Mouse (Mus musculus) embryonic facial prominence, embryonic 11.5 days (tissue): ENCODE data around the gene Scamp4. TPM values are rescaled to one million over a fixed set of nuclear protein-coding genes. Genes with fewer than 3 reads are reported as not detected.
A peak's percentile ranks its signal among the peaks of the same experiment; 100 is the strongest.

Experiments
- ATAC-seq: fragments of 200-750 bp; cut with Nextera tagmentation; replicated peaks from 2 replicates; pipeline ENCODE4 v1.8.0; 2017; ENCODE audit warnings: low read depth; ENCODE audit not compliant: insufficient number of reproducible peaks, low FRiP score, low TSS enrichment
- DNase-seq: peaks from one replicate; pipeline ENCODE4 v3.0.0-alpha.2; 2015; ENCODE audit warnings: low spot score
- H3K27ac ChIP-seq: fragments of 300-500 bp; sonication (generic); replicated peaks from 2 replicates; pipeline ENCODE4 v1.5.1; 2014; ENCODE audit warnings: mild to moderate bottlenecking, low read depth, low read length, control low read depth
- H3K27me3 ChIP-seq: fragments of 300-500 bp; sonication (generic); 2 replicates; pipeline ENCODE4 v1.6.1; 2014; ENCODE audit warnings: mild to moderate bottlenecking, low read length, moderate library complexity, mixed read lengths; ENCODE audit not compliant: control insufficient read depth, insufficient read depth
- H3K36me3 ChIP-seq: fragments of 300-500 bp; sonication (generic); replicated peaks from 2 replicates; pipeline ENCODE4 v1.6.1; 2014; ENCODE audit warnings: low read depth, mild to moderate bottlenecking, low read length, moderate library complexity, mixed read lengths; ENCODE audit not compliant: control insufficient read depth, insufficient read depth
- H3K4me1 ChIP-seq: fragments of 300-500 bp; sonication (generic); 2 replicates; pipeline ENCODE4 v1.6.1; 2014; ENCODE audit warnings: low read length, mixed read lengths; ENCODE audit not compliant: control insufficient read depth, insufficient read depth
- H3K4me2 ChIP-seq: fragments of 300-500 bp; sonication (generic); 2 replicates; pipeline ENCODE4 v1.6.1; 2014; ENCODE audit warnings: low read depth, mild to moderate bottlenecking, control low read depth, low read length, moderate library complexity
- H3K4me3 ChIP-seq: fragments of 300-500 bp; sonication (generic); 2 replicates; pipeline ENCODE4 v1.5.1; 2014; ENCODE audit warnings: low read depth, low read length, control low read depth
- H3K9ac ChIP-seq: fragments of 300-500 bp; sonication (generic); replicated peaks from 2 replicates; pipeline ENCODE4 v1.6.1; 2014; ENCODE audit warnings: mild to moderate bottlenecking, control low read depth, low read length
- H3K9me3 ChIP-seq: fragments of 300-500 bp; sonication (generic); replicated peaks from 2 replicates; pipeline ENCODE4 v1.6.1; 2016; ENCODE audit warnings: mild to moderate bottlenecking, low read length, inconsistent platforms, mixed read lengths; ENCODE audit not compliant: control insufficient read depth
- WGBS: fragments of 180-500 bp; shearing (Covaris S2); extraction: QIAGEN DNeasy Blood & Tissue Kit; methylation state at CpG from one replicate; pipeline ENCODE4 v1.1.7; 2014; 5-methylcytosine and 5-hydroxymethylcytosine counted together
- polyA plus RNA-seq: library from polyadenylated mRNA; unstranded; fragments of >200 nt; fragmentation: Nextera tagmentation; extraction: Ambion mirVana; gene quantifications from 2 replicates; pipeline ENCODE4 v1.2.1, GENCODE M21; 2014

Scamp4 gene
- polyA plus RNA-seq, 1 experiment from 2014 or later: 62.4 TPM

GRCm38 (mm10) chr10:80566375-80567092 is 36.1 kb upstream of the Scamp4 start:
- no peaks in the 10 kb centered on the region for H3K36me3 ChIP-seq
- no peaks in the 10 kb centered on the region for H3K9me3 ChIP-seq
- H3K27me3 ChIP-seq: no peaks in the 10 kb centered on the region
- H3K4me2 ChIP-seq: no peak overlapping the region
- DNase-seq (peak; percentile 85), ATAC-seq (peak; percentile 30; the same call in 1 of the 2 replicates)
- H3K4me3 ChIP-seq: no peak overlapping the region
- H3K9ac ChIP-seq: no peak overlapping the region
- H3K27ac ChIP-seq: no peak overlapping the region
- 22% methylated on average over 17 of the region's 17 CpGs for WGBS
- peaks cover 6% of the 10 kb centered on the region for H3K4me1 ChIP-seq

GRCm38 (mm10) chr10:80568876-80569275 is 33.8 kb upstream of the Scamp4 start:
- Histone ChIP-seq H3K4me1 (peaks cover 6% of the 10 kb centered on the region), H3K9ac (no peak overlapping the region), H3K4me3 (no peak overlapping the region), H3K27ac (no peak overlapping the region), H3K4me2 (no peak overlapping the region), H3K9me3 (no peaks in the 10 kb centered on the region), H3K27me3 (no peaks in the 10 kb centered on the region), H3K36me3 (no peaks in the 10 kb centered on the region)
- DNase-seq: no peak
- no peak for ATAC-seq
- 93% methylated on average over 27 of the region's 29 CpGs for WGBS

- Histone ChIP-seq H3K4me1 (peaks cover 6% of the 10 kb centered on the region), H3K27ac (no peak overlapping the region), H3K4me3 (no peak overlapping the region), H3K9me3 (no peaks in the 10 kb centered on the region), H3K9ac (no peak overlapping the region), H3K36me3 (no peaks in the 10 kb centered on the region), H3K27me3 (no peaks in the 10 kb centered on the region), H3K4me2 (no peak overlapping the region; the same call in 1 of the 2 replicates)
- DNase-seq: peak; percentile 50
- no peak for ATAC-seq
- 36% methylated on average over 10 of the region's 10 CpGs for WGBS
Observed at GRCm38 (mm10) chr10:80569664-80570066, 33.0 kb upstream of the Scamp4 start.

- ATAC-seq (no peak), DNase-seq (no peak)
- Histone ChIP-seq H3K9me3 (no peaks in the 10 kb centered on the region), H3K9ac (peak overlapping the region; percentile 54; the same call in 1 of the 2 replicates), H3K36me3 (no peaks in the 10 kb centered on the region), H3K4me2 (no peak overlapping the region; the same call in 1 of the 2 replicates), H3K4me1 (peaks cover 6% of the 10 kb centered on the region), H3K27me3 (no peaks in the 10 kb centered on the region), H3K4me3 (0 out of 2 replicates have a peak overlapping the region, but pooled peaks have one; percentile 6), H3K27ac (no peak overlapping the region)
- 83% methylated on average over 10 of the region's 10 CpGs for WGBS
Observed at GRCm38 (mm10) chr10:80570419-80570818, 32.3 kb upstream of the Scamp4 start.

GRCm38 (mm10) chr10:80570871-80571836 is 31.5 kb upstream of the Scamp4 start:
- ATAC-seq (peak; percentile 45), DNase-seq (peak; percentile 48)
- H3K9me3 ChIP-seq: no peaks in the 10 kb centered on the region
- H3K4me3 ChIP-seq: peak overlapping the region; percentile 6; the same call in 1 of the 2 replicates
- peak overlapping the region; percentile 54 for H3K9ac ChIP-seq
- H3K4me2 ChIP-seq: peak overlapping the region; percentile 36
- 0 out of 2 replicates have a peak overlapping the region, but pooled peaks have one; percentile 28 for H3K27ac ChIP-seq
- H3K36me3 ChIP-seq: no peaks in the 10 kb centered on the region
- peaks cover 6% of the 10 kb centered on the region for H3K4me1 ChIP-seq
- 21% methylated on average over 30 of the region's 30 CpGs for WGBS
- no peaks in the 10 kb centered on the region for H3K27me3 ChIP-seq

- H3K27ac ChIP-seq: no peak overlapping the region
- H3K9me3 ChIP-seq: no peaks in the 10 kb centered on the region
- peaks cover 6% of the 10 kb centered on the region for H3K4me1 ChIP-seq
- H3K4me2 ChIP-seq: no peak overlapping the region
- ATAC-seq (no peak), DNase-seq (no peak)
- H3K9ac ChIP-seq: no peak overlapping the region
- no peak overlapping the region for H3K4me3 ChIP-seq
- H3K27me3 ChIP-seq: no peaks in the 10 kb centered on the region
- no peaks in the 10 kb centered on the region for H3K36me3 ChIP-seq
- 83% methylated on average over 2 of the region's 2 CpGs for WGBS
Observed at GRCm38 (mm10) chr10:80572477-80572876, 30.2 kb upstream of the Scamp4 start.

- 64% methylated on average over 9 of the region's 9 CpGs for WGBS
- no peak overlapping the region for H3K4me2 ChIP-seq
Observed at GRCm38 (mm10) chr10:80573944-80574343, 28.7 kb upstream of the Scamp4 start.

More at GRCm38 (mm10) chr10:80573944-80574343, 28.7 kb upstream of the Scamp4 start:
- no peaks in the 10 kb centered on the region for H3K9me3 ChIP-seq
- no peak overlapping the region for H3K27ac ChIP-seq
- peaks cover 6% of the 10 kb centered on the region for H3K4me1 ChIP-seq
- no peaks in the 10 kb centered on the region for H3K27me3 ChIP-seq
- ATAC-seq: no peak
- H3K9ac ChIP-seq: no peak overlapping the region; the same call in 1 of the 2 replicates
- H3K36me3 ChIP-seq: no peaks in the 10 kb centered on the region
- DNase-seq: no peak
- no peak overlapping the region for H3K4me3 ChIP-seq
